Mouse (Mus musculus): ENCODE results near the gene Tmem107. TPM values are rescaled to one million over a fixed set of nuclear protein-coding genes. Genes with fewer than 3 reads are reported as not detected.

Tmem107 gene
- total and polyA plus RNA-seq, 2 experiments from 2014 or later = 41.7 to 45.6 TPM

GRCm38 (mm10) chr11:69108223-69108622 is 37.6 kb downstream of the Tmem107 start:
- H3K36me3 ChIP-seq (ENCODE audit: insufficient read depth) = peaks cover 60% of the 10 kb centered on the region
- TF ChIP-seq CTCF (IDR thresholded peaks at IDR 0.05; ENCODE audit: low read depth) = no peak
- WGBS = 93% methylated on average over 9 of the region's 9 CpGs

GRCm38 (mm10) chr11:69109032-69109900 is 38.7 kb downstream of the Tmem107 start:
- no peak overlapping the region for H3K4me3 ChIP-seq (ENCODE audit: low read depth, low read length)
- H3K4me1 ChIP-seq (ENCODE audit: insufficient read depth) = no peaks in the 10 kb centered on the region
- WGBS = 85% methylated on average over 13 of the region's 13 CpGs
- DNase-seq (no peak), ATAC-seq (no peak)
- H3K27ac ChIP-seq (ENCODE audit: low read depth, low read length) = no peak overlapping the region
- H3K36me3 ChIP-seq (ENCODE audit: insufficient read depth) = peaks cover 50% of the 10 kb centered on the region
- H3K27me3 ChIP-seq (ENCODE audit: insufficient read depth, low read length) = no peaks in the 10 kb centered on the region; the same call in 1 of the 2 replicates
- no peak for TF ChIP-seq CTCF (IDR thresholded peaks at IDR 0.05; ENCODE audit: low read depth)
- no peaks in the 10 kb centered on the region for H3K9me3 ChIP-seq (ENCODE audit: low read length)
- no peak overlapping the region for H3K4me2 ChIP-seq (ENCODE audit: low read depth)
- no peak overlapping the region for H3K9ac ChIP-seq

More at GRCm38 (mm10) chr11:69108223-69108622, 37.6 kb downstream of the Tmem107 start:
- Histone ChIP-seq H3K4me1 (ENCODE audit: insufficient read depth) (no peaks in the 10 kb centered on the region), H3K4me3 (ENCODE audit: low read depth, low read length) (no peak overlapping the region), H3K27ac (ENCODE audit: low read depth, low read length) (no peak overlapping the region), H3K9me3 (ENCODE audit: low read length) (no peaks in the 10 kb centered on the region), H3K4me2 (ENCODE audit: low read depth) (no peak overlapping the region), H3K9ac (no peak overlapping the region), H3K27me3 (ENCODE audit: insufficient read depth, low read length) (no peaks in the 10 kb centered on the region; the same call in 1 of the 2 replicates)
- ATAC-seq = no peak
- DNase-seq = no peak

DNA sequence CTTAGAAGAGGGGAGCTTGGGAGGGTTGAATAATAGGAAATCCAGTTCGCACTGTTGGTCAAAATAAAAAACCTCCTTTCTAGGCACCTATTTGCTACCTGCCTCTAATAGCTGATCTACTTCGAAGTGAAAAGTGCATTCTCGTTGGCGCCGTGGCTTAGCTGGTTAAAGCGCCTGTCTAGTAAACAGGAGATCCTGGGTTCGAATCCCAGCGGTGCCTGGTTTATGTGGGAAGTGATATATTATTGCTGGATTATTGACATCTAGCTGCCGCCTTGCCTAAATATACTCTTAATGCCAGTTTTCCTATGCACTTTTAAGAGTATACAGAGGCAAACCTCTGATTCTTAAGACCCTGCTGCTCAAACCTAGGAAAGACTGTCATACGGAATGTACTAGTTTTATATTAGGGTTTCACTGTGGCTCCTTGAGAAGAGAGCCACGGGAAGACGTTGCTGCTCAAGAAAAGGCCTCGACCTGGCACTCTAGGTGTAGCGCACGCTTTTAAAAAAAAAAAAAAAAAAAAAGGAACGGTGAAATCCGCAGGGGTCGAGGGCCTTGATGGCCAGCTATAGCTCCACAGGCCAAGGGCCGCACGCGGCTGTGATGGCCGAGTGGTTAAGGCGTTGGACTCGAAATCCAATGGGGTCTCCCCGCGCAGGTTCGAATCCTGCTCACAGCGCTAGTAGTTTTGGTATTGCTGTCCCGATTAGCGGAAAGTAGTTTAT is 39.9 kb downstream of the Tmem107 start:
- Histone ChIP-seq H3K4me2 (ENCODE audit: low read depth) (peak overlapping the region; percentile 51), H3K9me3 (ENCODE audit: low read length) (no peaks in the 10 kb centered on the region), H3K4me1 (ENCODE audit: insufficient read depth) (no peaks in the 10 kb centered on the region), H3K4me3 (ENCODE audit: low read depth, low read length) (peak overlapping the region; percentile 43), H3K36me3 (ENCODE audit: insufficient read depth) (peaks cover 38% of the 10 kb centered on the region), H3K9ac (peak overlapping the region; percentile 26), H3K27ac (ENCODE audit: low read depth, low read length) (peak overlapping the region; percentile 55; the same call in 1 of the 2 replicates), H3K27me3 (ENCODE audit: insufficient read depth, low read length) (no peaks in the 10 kb centered on the region; the same call in 1 of the 2 replicates)
- ATAC-seq = peak; percentile 75
- WGBS = 1% methylated on average over 30 of the region's 30 CpGs
- peak; percentile 95 for DNase-seq
- no peak for TF ChIP-seq CTCF (IDR thresholded peaks at IDR 0.05; ENCODE audit: low read depth)

DNA sequence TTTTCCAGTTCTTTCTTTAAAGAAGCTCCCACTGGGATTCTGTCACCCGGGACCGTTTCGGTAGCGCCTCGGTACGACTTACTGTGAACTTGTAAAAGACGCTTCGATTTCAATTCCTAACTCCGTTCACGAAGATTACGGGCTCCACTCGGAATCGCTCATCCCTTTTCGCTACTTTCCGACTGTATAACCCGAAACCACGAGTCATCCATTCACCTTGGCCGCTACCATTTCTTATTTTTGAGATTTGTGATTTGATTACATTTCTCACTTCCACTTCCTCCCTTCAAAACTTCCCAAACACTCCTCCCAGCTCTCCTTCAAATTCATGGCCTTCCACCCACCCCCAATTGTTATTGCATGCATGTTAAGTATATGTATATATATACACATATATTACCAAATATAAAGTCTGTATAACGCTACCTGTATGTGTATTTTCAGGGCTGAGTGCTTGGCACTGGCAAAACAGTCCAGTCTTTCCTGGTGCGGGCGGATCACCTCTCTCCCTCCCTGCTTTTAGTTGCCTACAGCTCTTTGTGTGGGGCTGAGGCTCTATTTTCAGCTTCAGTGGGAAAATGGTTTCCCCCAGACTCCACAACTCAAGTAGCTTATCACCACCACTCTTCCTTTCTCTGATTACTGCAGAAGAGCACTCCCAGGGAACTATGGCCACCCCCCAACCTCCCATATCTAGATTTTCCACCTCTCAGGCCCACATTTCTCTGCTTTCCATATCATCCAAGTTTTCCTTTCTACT is 40.6 kb downstream of the Tmem107 start:
- H3K4me2 ChIP-seq (ENCODE audit: low read depth) = peak overlapping the region; percentile 51
- peak overlapping the region; percentile 26; the same call in 1 of the 2 replicates for H3K9ac ChIP-seq
- no peaks in the 10 kb centered on the region for H3K9me3 ChIP-seq (ENCODE audit: low read length)
- no peaks in the 10 kb centered on the region; the same call in 1 of the 2 replicates for H3K27me3 ChIP-seq (ENCODE audit: insufficient read depth, low read length)
- TF ChIP-seq CTCF (IDR thresholded peaks at IDR 0.05; ENCODE audit: low read depth) = no peak
- DNase-seq = no peak
- no peaks in the 10 kb centered on the region for H3K4me1 ChIP-seq (ENCODE audit: insufficient read depth)
- peaks cover 33% of the 10 kb centered on the region for H3K36me3 ChIP-seq (ENCODE audit: insufficient read depth)
- peak; percentile 30; the same call in 1 of the 2 replicates for ATAC-seq
- H3K4me3 ChIP-seq (ENCODE audit: low read depth, low read length) = peak overlapping the region; percentile 43
- H3K27ac ChIP-seq (ENCODE audit: low read depth, low read length) = no peak overlapping the region
- WGBS = 4% methylated on average over 21 of the region's 21 CpGs

DNA sequence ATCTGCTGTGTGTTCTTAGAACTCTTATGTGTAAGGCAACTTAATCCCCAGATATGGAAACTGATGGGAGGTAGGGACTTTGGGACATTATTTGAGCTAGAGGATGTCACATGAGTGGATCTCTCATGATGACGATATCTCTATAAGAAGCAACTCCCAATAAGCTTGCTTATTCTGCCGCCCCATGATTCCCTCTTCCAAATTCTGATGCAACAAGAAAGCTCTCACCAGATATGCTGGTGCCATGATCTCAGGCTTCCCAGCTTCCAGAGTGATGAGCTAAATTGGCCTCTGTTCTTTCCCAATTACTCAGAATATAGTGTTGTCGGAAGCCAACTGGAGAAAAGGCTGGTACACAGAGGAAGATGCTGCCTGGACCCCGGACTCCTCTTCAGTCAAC is 41.3 kb downstream of the Tmem107 start:
- H3K4me1 ChIP-seq (ENCODE audit: insufficient read depth) = no peaks in the 10 kb centered on the region
- no peaks in the 10 kb centered on the region for H3K9me3 ChIP-seq (ENCODE audit: low read length)
- WGBS = 71% methylated on average over 4 of the region's 4 CpGs
- H3K27ac ChIP-seq (ENCODE audit: low read depth, low read length) = no peak overlapping the region
- no peak overlapping the region for H3K9ac ChIP-seq
- no peak overlapping the region; the same call in 1 of the 2 replicates for H3K4me3 ChIP-seq (ENCODE audit: low read depth, low read length)
- peaks cover 27% of the 10 kb centered on the region for H3K36me3 ChIP-seq (ENCODE audit: insufficient read depth)
- H3K4me2 ChIP-seq (ENCODE audit: low read depth) = peak overlapping the region; percentile 17
- DNase-seq (peak; percentile 11), ATAC-seq (no peak)
- no peaks in the 10 kb centered on the region; the same call in 1 of the 2 replicates for H3K27me3 ChIP-seq (ENCODE audit: insufficient read depth, low read length)
- no peak for TF ChIP-seq CTCF (IDR thresholded peaks at IDR 0.05; ENCODE audit: low read depth)

GRCm38 (mm10) chr11:69114018-69114417 is 43.4 kb downstream of the Tmem107 start:
- no peaks in the 10 kb centered on the region; the same call in 1 of the 2 replicates for H3K27me3 ChIP-seq (ENCODE audit: insufficient read depth, low read length)
- DNase-seq (no peak), ATAC-seq (no peak)
- no peak overlapping the region for H3K27ac ChIP-seq (ENCODE audit: low read depth, low read length)
- no peaks in the 10 kb centered on the region for H3K9me3 ChIP-seq (ENCODE audit: low read length)
- TF ChIP-seq CTCF (IDR thresholded peaks at IDR 0.05; ENCODE audit: low read depth) = no peak
- 0 out of 2 replicates have a peak, but pooled peaks cover 2% of the 10 kb centered on the region for H3K4me1 ChIP-seq (ENCODE audit: insufficient read depth)
- H3K4me2 ChIP-seq (ENCODE audit: low read depth) = no peak overlapping the region
- no peak overlapping the region for H3K9ac ChIP-seq
- 73% methylated on average over 3 of the region's 3 CpGs for WGBS
- H3K4me3 ChIP-seq (ENCODE audit: low read depth, low read length) = no peak overlapping the region
- peaks cover 7% of the 10 kb centered on the region for H3K36me3 ChIP-seq (ENCODE audit: insufficient read depth)
